Mouse (Mus musculus) myocyte (in vitro differentiated cells): ENCODE data around the gene Tgoln1. TPM values are rescaled to one million over a fixed set of nuclear protein-coding genes. Genes with fewer than 3 reads are reported as not detected.

Experiments
- H3K27me3 ChIP-seq: one replicate; pipeline ENCODE4 v1.6.1; 2011; ENCODE audit not compliant: control insufficient read depth, insufficient read depth, insufficient read length
- H3K36me3 ChIP-seq: one replicate; pipeline ENCODE4 v1.6.1; 2011; ENCODE audit not compliant: control insufficient read depth, insufficient read depth
- H3K4me2 ChIP-seq: one replicate; pipeline ENCODE4 v1.6.1; 2011; ENCODE audit warnings: low read depth, control low read depth
- H3K4me3 ChIP-seq: one replicate; pipeline ENCODE4 v1.5.1; 2011; ENCODE audit warnings: mild to moderate bottlenecking, control low read depth, moderate library complexity
- H3K79me2 ChIP-seq: one replicate; pipeline ENCODE4 v1.6.1; 2011; ENCODE audit not compliant: control insufficient read depth, insufficient read depth
- H3ac ChIP-seq: one replicate; pipeline ENCODE4 v1.6.1; 2011; ENCODE audit not compliant: control insufficient read depth, insufficient read length
- CEBPB ChIP-seq: IDR thresholded peaks from 2 replicates; pipeline ENCODE4 v1.6.1; 2011; ENCODE audit warnings: mild to moderate bottlenecking, moderate library complexity; ENCODE audit not compliant: poor library complexity, insufficient read depth, severe bottlenecking
- E2F4 ChIP-seq: IDR thresholded peaks from one replicate; pipeline ENCODE4 v1.6.1; 2011; ENCODE audit warnings: mild to moderate bottlenecking, control low read depth, moderate library complexity; ENCODE audit not compliant: insufficient read depth
- MAX ChIP-seq: IDR thresholded peaks from one replicate; pipeline ENCODE4 v1.6.1; 2011; ENCODE audit warnings: low read depth, mild to moderate bottlenecking, control low read depth
- MYOD1 ChIP-seq, 3 experiments: IDR thresholded peaks; one replicate each; pipeline ENCODE4 v1.6.1; 2011; ENCODE audit warnings: control low read depth in 2 of 3, low read depth in 2 of 3, mild to moderate bottlenecking in 2 of 3, moderate library complexity in 1 of 3; ENCODE audit not compliant: insufficient read length in 2 of 3, control insufficient read depth in 1 of 3
- MYOG ChIP-seq, 3 experiments: IDR thresholded peaks; one replicate each; pipeline ENCODE4 v1.6.1; 2011; ENCODE audit warnings: control low read depth in 2 of 3, low read depth in 2 of 3, mild to moderate bottlenecking in 2 of 3; ENCODE audit not compliant: insufficient read length in 2 of 3, control insufficient read depth in 1 of 3, insufficient read depth in 1 of 3
- POLR2A ChIP-seq: IDR thresholded peaks from one replicate; pipeline ENCODE4 v1.6.1; 2011; ENCODE audit warnings: low read depth, mild to moderate bottlenecking, control low read depth, moderate library complexity; ENCODE audit not compliant: insufficient read length
- POLR2AphosphoS2 ChIP-seq: IDR thresholded peaks from one replicate; pipeline ENCODE4 v1.6.1; 2011; ENCODE audit warnings: low read depth, control low read depth; ENCODE audit not compliant: insufficient read length
- REST ChIP-seq: IDR thresholded peaks from one replicate; pipeline ENCODE4 v1.6.1; 2011; ENCODE audit warnings: mild to moderate bottlenecking, control low read depth, moderate library complexity; ENCODE audit not compliant: insufficient read depth, insufficient read length
- SRF ChIP-seq: IDR thresholded peaks from one replicate; pipeline ENCODE4 v1.6.1; 2011; ENCODE audit warnings: low read depth; ENCODE audit not compliant: control insufficient read depth, insufficient read length
- TCF12 ChIP-seq: IDR thresholded peaks from one replicate; pipeline ENCODE4 v1.6.1; 2011; ENCODE audit warnings: mild to moderate bottlenecking, control low read depth; ENCODE audit not compliant: poor library complexity, insufficient read depth, severe bottlenecking
- TCF3 ChIP-seq: IDR thresholded peaks from one replicate; pipeline ENCODE4 v1.6.1; 2011; ENCODE audit warnings: low read depth, control low read depth; ENCODE audit not compliant: insufficient read length
- USF1 ChIP-seq: IDR thresholded peaks from one replicate; pipeline ENCODE4 v1.6.1; 2011; ENCODE audit warnings: low read depth, mild to moderate bottlenecking, control low read depth, moderate library complexity
- polyA plus RNA-seq: library from polyadenylated mRNA; unstranded; fragments of >200 nt; fragmentation: generic; extraction: Trizol; gene quantifications from one replicate; pipeline ENCODE4 v1.2.1, GENCODE M21; 2012; ENCODE audit warnings: missing spikeins

Tgoln1 gene
- polyA plus RNA-seq, 1 experiment = 16.3 TPM

- TF ChIP-seq MYOG (IDR thresholded peaks at IDR 0.05; ENCODE audit: control insufficient read depth in 1 of 3, insufficient read depth in 1 of 3, insufficient read length in 2 of 3, low read depth in 2 of 3) (no peak), TCF3 (no peak), CEBPB (no peak), MAX (no peak), TCF12 (no peak), POLR2A (no peak), E2F4 (no peak), SRF (no peak), POLR2AphosphoS2 (no peak), USF1 (no peak), MYOD1 (IDR thresholded peaks at IDR 0.05; ENCODE audit: control insufficient read depth in 1 of 3, insufficient read length in 2 of 3, low read depth in 2 of 3) (no peak), REST (no peak)
- Histone ChIP-seq H3K4me2 (no peak overlapping the region), H3K27me3 (no peaks in the 10 kb centered on the region), H3K79me2 (peaks cover 7% of the 10 kb centered on the region), H3K36me3 (peaks cover 48% of the 10 kb centered on the region), H3ac (no peak overlapping the region), H3K4me3 (no peak overlapping the region)
These were observed 6.5 kb downstream of the Tgoln1 start for GRCm38 (mm10) chr6:72610261-72610660.

GRCm38 (mm10) chr6:72608662-72609184 lies 8.1 kb downstream of the Tgoln1 start:
- Histone ChIP-seq H3ac (no peak overlapping the region), H3K79me2 (no peaks in the 10 kb centered on the region), H3K36me3 (peaks cover 42% of the 10 kb centered on the region), H3K4me3 (no peak overlapping the region), H3K27me3 (no peaks in the 10 kb centered on the region), H3K4me2 (no peak overlapping the region)
- no peak for TF ChIP-seq TCF12
- no peak for TF ChIP-seq MAX
- TF ChIP-seq REST = no peak
- TF ChIP-seq TCF3 = no peak
- no peak for TF ChIP-seq MYOD1 (IDR thresholded peaks at IDR 0.05; ENCODE audit: control insufficient read depth in 1 of 3, insufficient read length in 2 of 3, low read depth in 2 of 3)
- TF ChIP-seq MYOG (IDR thresholded peaks at IDR 0.05; ENCODE audit: control insufficient read depth in 1 of 3, insufficient read depth in 1 of 3, insufficient read length in 2 of 3, low read depth in 2 of 3) = no peak
- no peak for TF ChIP-seq POLR2AphosphoS2
- no peak for TF ChIP-seq SRF
- no peak for TF ChIP-seq E2F4
- TF ChIP-seq USF1 = no peak
- TF ChIP-seq CEBPB = no peak
- no peak for TF ChIP-seq POLR2A

DNA sequence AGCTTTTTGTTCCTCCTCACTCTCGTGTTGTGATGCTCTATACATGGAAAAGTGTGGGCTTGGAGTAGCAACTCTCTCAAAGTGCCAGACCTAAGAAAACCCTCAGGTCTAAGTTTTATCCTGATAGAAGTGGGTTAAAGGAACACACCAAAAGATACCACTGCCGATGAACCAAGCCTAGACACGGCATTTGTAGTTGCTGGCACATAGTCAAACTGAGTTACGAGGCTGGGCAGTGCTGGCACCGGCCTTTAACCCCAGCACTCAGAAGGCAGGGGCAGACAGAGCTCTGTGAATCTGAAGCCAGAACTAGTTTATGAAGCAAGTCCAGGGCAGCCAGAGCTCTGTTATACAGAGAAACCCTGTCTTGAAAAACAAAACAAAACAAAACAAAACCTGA lies 9.1 kb downstream of the Tgoln1 start:
- Histone ChIP-seq H3K4me3 (no peak overlapping the region), H3K27me3 (no peaks in the 10 kb centered on the region), H3K79me2 (no peaks in the 10 kb centered on the region), H3K36me3 (peaks cover 32% of the 10 kb centered on the region), H3K4me2 (no peak overlapping the region), H3ac (no peak overlapping the region)
- TF ChIP-seq USF1 (no peak), REST (no peak), POLR2A (no peak), POLR2AphosphoS2 (no peak), TCF3 (no peak), MYOD1 (IDR thresholded peaks at IDR 0.05; ENCODE audit: control insufficient read depth in 1 of 3, insufficient read length in 2 of 3, low read depth in 2 of 3) (no peak), SRF (no peak), CEBPB (no peak), E2F4 (no peak), MYOG (IDR thresholded peaks at IDR 0.05; ENCODE audit: control insufficient read depth in 1 of 3, insufficient read depth in 1 of 3, insufficient read length in 2 of 3, low read depth in 2 of 3) (no peak), TCF12 (no peak), MAX (no peak)

- Histone ChIP-seq H3K79me2 (no peaks in the 10 kb centered on the region), H3K4me3 (no peak overlapping the region), H3K4me2 (no peak overlapping the region), H3K27me3 (no peaks in the 10 kb centered on the region), H3ac (no peak overlapping the region), H3K36me3 (peaks cover 32% of the 10 kb centered on the region)
- TF ChIP-seq E2F4 (no peak), SRF (no peak), TCF3 (no peak), TCF12 (no peak), USF1 (no peak), MAX (no peak), CEBPB (no peak), REST (no peak), POLR2AphosphoS2 (no peak), MYOD1 (IDR thresholded peaks at IDR 0.05; ENCODE audit: control insufficient read depth in 1 of 3, insufficient read length in 2 of 3, low read depth in 2 of 3) (no peak), POLR2A (no peak)
These were observed 9.7 kb downstream of the Tgoln1 start for GRCm38 (mm10) chr6:72607060-72607459.
